Mouse (Mus musculus): Measurements from ENCODE around the gene Noxred1. TPM values are rescaled to one million over a fixed set of nuclear protein-coding genes. Genes with fewer than 3 reads are reported as not detected.
A peak's percentile ranks its signal among the peaks of the same experiment; 100 is the strongest.
"Not testable (repeated sequence)": the region's sequence is repeated elsewhere in the genome, so short reads cannot be mapped to it uniquely, and the experiment has no call there.

The Noxred1 gene
- polyA plus RNA-seq, 3 experiments from 2014 or later: 0.72 to 1.1 (median 0.85) TPM

DNA sequence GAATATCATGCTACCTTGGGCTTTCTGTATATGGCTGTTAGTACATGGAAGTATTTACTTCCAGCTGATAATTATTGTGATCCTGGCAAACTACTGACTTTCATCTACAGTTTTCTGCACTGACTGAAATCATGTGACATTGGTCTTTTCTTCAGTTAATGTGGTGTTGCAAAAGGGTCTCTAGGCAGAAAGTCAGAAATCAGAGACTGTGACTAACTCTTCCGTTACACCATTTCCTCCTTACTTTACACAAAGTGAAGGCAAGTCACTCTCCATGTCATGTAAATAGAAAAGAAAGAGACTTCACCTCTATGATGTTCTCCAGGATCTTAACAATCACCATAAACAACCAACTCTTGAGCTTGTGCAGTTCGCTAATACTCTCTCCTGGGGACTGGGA, 8.9 kb downstream of the Noxred1 start:
- ATAC-seq: no peak

DNA sequence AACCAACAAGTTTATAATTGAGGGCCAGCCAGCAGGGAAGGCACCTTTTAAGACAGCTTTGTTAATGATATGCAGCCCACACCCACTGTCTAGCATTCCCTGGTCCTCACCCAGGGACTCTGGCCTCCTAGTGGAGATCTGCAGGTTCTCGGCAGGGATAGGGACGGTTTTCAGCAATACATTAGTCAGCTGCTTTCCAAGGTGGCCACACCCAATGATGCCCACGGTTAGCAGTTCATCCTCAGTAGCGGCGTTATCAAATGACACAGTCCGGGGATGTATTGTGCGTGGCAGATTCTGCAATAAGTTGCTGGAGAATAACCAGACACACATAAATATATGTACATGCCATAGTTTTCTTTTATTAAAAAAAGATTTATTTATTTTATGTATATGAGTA, 11.7 kb downstream of the Noxred1 start:
- ATAC-seq: no peak

DNA sequence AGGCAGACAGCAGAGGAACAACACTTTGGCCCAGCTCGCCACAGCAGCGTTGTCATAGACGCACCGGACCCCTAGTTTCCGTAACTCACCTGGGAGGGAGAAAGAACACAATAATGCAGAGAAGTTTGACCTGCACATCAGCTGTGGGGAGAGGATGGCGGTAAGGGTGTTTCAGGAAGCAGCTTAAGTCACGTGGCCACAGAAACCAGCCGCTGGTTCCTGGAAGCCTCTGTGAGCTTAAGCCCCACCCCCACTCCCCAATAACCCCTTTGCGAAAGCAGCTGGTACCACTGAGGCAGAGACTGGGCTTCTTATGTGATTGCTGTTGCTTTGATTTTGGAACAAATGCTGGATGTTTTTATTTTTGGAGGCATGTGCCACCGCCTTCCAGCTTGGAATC, 13.6 kb downstream of the Noxred1 start:
- no peak for ATAC-seq

DNA sequence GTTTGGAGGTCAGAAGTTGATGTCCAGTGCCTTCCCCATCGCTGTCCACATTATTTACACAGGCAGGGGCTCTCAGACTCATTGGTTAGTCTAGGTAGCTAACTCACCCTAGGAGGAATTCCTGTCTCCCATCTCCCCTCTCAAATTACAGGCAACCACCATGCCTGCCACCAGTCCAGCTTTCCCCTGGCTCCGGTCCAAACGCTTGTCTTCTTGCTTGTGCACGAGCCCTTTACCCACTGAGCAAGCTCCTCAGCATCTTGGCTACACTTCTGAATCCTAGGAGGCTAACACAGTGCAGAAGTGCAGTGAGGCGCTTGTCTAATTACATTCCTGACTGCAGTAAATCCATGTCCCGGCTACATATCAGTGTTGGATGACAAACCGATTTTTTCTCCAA, 19.2 kb downstream of the Noxred1 start:
- no peak for ATAC-seq

DNA sequence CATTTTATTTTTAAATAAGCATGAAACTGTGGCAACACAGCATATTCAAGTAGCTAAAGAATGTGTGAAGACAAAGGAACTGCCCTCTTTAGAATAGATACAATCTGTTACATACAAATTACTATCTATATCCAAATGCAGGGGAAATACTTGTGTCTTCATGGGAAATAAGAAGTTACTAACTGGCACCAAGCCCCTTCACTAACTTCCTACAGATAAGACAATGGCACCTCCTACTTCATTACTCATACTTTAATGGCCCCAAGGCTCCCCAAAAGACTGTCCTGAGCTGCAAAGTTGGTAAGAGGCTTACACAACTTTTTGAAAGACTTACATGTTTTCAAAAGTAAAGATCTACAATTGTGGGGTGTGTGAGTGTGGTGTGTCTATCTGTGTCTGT, 20.9 kb downstream of the Noxred1 start:
- ATAC-seq: no peak

DNA sequence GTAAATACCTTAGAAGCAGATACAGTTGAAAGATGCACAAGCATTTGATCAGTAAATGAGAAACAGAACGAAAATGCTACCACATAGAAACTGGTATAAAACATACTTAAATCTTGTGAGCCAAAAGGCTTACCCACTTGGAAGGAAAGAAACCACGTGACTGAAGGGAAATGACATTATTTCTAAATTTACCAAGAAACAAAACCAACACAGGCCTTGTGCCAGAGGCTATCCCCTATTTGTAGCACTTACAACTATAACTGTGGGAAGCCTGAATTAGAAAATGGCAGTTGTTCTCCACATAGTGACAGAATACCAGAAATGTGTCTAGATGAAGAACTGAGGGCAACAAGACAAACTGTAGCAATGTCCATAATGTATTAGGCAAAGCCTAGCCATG, 22.5 kb downstream of the Noxred1 start:
- no peak for ATAC-seq

DNA sequence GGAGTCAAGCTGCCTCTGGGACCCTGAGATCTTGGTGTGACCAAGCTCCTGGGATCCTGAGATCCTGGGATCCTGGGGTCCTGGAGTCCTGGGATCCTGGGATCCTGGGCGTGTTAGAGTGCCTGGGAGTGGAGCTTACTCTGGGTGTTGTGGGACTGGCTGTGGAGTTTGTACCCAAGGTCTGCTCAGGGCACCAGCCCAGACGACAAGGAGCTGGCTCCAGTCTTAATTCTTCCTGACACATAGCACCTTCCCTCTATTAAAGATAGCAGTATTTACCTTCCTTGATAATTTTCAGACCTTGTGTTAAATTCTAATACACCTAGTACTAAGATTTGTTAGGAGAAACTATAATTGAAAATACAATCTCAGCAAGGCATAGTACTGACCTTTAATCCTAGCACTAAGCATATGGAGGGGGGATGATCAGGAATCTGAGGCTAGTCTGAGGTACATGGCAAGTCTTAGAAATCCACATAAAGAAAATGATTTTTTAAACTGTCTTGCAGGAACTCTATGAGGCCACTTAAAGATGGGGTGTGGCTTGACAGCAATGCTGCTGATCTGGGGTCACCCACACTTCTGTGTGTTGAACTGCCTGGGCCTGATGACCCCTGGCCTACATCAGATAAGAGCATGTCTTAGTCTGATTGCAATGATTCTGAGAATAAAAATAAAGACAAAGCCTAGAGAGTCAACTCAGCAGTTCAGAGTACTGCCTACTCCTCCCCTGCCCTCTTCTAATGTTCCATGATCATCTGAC, 25.5 kb downstream of the Noxred1 start:
- ATAC-seq: no peak

DNA sequence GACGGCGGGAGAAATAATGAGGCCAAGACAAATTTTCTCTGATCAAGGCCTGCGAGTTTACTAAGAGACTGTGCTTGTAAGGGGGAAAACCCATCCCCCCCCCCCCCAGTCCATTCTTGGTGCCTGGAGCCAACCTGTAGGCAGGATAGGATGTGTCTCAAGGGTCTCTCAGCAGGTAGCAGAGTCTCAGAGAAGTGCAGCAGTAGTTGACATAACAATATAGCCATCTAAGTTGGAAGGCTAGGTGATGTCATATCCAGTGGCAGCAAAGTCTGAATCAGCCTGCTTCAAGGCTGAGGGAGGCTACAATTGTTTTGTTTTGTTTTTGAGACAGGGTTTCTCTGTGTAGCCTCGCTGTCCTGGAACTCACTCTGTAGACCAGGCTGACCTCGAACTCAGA, 32.7 kb downstream of the Noxred1 start:
- not testable (repeated sequence) for ATAC-seq

DNA sequence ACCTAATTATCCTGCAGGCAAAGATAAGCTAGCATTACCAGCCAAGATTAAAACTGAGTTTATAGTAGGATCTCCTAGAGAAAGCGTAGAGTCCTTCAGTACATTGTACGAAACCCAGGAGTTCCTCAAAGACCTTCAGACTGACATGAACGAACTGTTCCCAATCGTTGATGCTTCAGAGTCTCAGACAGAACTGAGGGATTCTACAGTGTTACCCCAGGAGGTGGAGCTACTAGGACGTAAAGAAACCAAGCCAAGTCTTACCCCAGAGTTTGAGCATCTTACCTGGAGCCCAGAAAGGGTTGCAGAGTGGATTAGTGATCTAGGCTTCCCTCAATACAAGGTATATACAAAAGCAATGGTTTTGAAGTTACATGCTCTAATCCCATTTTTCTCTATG, 36.8 kb downstream of the Noxred1 start:
- no peak for ATAC-seq

DNA sequence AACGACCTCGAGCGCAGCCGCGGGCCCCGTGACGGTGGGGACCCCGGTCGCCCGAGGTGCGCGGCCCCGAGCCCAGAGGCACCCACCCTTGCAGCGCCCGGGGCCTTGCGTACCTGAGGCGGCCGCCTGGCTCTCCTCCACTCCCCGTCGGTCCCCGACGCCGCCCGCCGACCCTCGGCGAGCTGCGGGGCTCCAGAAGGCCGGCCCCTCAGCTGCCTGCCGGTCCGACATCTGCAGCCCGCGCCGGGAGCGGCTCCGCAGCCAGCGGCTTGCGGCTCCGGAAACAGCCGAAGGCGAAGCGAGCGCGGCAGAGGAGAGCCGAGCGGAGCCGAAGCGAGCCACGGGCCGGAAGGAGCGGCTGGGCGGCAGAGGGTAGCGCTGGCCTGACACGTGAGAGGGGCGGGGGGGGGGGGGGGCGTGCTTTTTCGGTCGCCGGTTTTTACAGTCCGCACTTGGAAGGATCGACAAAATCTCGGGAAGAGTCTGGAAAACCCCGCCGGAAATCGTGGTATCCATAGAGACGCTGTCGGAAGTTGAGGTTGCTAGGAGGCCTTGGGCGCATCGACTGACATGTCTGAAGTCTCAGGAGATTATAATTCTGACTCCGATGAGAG, 38.5 kb downstream of the Noxred1 start, which contains the start of gene Tmed8:
Gene Tmed8 (minus strand): TSS at position 482 of the 614 bp plus-strand sequence.
- peak; percentile 85 for ATAC-seq

DNA sequence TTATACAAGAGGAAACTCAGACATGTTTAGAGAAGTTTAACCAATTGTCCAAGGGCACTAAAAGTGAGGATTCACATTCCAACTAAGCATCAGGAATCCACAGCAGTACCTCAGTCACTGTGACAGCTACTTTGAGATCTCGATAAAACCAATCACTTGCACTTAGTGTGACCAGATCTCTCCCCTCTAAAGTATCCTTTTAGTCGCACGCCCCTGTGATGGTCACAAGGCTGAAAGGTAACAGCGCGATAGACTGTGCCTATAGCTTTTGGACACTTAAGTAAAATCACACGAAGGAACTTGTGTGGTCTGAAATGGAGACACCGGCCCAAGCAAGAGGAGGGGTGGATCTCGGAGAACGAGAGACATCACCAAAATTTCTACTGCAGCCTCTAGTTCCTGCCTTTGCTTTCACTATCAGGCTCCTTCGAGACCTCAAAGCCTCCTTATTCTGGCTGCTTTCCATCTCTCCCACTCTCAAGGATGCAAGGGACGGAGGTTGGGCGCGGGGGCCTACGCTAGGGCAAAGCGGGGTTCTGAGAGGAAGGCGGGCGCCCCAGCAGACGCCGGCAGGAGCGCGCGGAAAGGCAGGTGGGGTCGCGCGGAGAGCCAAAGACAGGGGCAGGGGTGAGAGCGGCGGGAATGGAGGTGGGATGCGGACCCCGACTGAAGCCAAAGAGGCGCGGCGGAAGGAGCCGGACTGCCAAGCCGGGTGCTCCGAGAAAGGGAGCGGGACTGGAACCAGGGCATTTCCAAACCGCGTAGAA, 39.1 kb downstream of the Noxred1 start, which contains the start of gene Samd15:
Gene Samd15 (plus strand): TSS at position 518 of the 767 bp plus-strand sequence.
- peak; percentile 56 for ATAC-seq

DNA sequence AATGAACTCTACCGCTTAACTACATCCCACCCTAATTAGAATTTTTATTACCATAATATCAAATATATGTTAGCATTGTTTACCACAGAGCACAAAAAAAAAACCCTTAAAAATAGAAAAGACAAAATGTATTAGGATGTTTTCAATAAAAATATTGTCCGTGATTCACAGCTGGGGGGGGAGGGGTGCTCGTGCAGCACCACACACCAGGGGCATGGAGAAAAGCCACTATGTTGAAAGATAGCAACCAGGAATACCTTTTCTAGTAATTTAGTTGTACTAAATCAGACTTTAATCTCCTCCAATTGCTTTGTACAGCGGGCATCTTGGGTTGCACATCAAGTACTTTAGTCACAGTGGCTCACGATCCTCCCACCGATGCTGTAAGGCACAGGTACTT, 39.7 kb downstream of the Noxred1 start:
- ATAC-seq: no peak

DNA sequence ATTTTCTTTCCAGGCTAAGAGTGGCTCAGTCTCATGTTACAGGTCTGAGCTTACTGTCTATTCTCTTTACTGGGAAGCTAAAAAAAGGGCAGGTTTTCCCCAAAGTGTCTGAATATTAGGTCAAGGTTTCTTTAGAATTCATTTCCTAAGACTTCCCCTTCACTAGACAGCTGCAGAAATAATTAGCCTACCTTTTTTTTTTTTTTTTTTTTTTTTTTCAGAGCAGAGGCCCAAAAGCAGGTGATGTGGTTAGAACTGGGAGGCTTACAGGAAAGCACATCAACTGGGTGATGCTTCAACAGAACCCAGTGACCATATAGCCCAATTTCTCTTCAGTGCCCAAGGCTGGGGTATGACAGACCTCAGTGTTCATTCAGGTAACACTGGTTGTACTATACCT, 42.2 kb downstream of the Noxred1 start:
- ATAC-seq: no peak

DNA sequence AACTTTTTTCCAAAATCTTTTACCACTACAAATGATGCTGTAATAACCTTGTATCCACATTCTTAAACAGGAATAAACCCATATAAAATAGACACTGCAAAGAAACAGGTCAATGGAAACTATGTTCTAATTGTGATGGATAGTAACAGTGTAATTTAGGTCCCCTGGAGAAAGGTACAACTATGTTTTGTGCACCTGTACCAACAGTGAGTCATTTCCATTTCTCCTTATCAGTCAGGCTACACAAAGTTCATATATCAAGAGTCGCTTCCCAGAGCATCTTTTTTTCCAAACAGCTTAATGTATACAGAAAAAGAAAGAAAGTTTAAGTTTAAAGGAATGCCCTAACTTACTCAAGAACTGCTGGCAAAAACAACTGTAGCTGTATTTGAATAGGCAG, 43.5 kb downstream of the Noxred1 start:
- ATAC-seq: no peak

DNA sequence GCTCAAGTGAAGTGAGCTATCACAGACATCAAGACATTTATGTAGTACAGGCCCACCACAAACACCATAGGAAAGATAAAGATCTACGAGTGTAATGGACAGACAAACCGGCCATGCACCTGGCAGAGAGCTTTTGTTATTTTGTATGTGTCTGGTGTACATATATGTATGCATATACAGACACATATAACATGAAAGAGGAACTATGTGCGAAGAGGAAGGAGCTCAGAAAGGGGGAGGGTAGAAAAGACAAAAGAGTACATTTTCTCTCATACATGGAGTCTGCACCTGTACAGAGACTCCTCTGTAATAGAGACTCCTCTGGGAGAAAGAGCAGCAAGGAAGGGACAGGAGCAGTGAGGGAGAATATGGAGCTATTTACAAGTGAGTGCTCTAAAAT, 45.5 kb downstream of the Noxred1 start:
- ATAC-seq: no peak

DNA sequence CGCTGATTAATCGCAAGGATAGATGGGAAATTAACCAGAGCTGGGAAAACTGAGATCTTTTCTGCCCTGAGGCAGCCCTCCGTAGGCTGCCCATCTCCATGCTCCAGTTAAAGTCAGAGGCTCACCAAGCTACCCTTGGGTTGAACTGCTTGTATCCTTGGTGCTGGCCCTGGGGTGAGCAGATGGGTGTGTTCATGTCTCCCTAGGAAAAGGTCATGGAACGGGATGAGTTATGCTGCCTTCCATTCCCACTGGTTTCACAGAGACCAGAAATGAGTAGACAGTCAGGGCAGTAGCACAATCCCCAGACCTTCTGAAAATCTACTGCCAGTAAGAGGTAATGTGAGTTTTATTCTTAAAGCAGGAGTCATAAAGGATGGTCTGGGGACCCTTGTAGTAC, 60.9 kb downstream of the Noxred1 start:
- no peak for ATAC-seq

DNA sequence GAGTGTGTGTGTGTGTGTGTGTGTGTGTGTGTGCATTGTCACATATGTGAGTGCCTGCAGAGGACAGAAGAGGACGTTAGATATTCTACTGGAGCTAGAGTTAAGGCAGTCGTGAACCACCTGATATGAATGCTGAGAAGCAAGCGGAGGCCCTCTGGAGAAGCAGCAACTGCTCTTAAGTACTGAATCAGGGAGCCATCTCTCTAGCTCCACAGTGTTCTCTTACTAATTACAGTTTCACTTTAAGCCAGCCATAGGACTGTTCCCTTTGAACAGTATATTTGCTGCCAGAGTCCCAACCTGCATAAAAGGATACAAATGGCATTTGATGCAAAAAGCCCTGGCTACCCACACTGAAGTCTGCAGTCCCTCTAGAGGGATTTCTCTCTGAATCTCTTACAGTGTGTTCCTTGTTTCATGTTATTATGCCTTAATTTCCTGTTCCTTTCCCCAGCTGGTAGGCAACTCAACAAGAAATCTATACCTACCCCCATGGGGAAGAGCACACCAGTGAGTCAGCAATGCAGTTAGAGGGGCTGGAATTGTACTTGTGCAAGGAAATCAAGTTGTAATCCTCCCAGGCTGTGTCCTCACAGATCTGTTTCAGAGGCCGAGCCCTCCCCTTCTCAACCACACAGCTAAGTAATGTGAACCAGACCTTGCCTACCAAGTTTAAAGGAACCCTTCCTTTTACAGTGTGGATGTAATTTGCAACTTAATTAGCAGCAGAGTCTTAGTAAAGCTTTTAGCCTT, 63.2 kb downstream of the Noxred1 start:
- ATAC-seq: no peak

Other genes starting within 250 kb of the Noxred1 start
- gene Zdhhc22, start 248.3 kb downstream of the Noxred1 start, polyA plus RNA-seq (2017; shearing (Covaris generic)): under 1 TPM in 2 of 3 experiments, not detected in 1; 0.16 to 0.79 TPM
- gene Tmem63c, start 217.4 kb downstream of the Noxred1 start, polyA plus RNA-seq (2017; shearing (Covaris generic)): 1 to 10 TPM in 2 of 3 experiments, under 1 TPM in 1; 0.78 to 3.8 (median 1.1) TPM
- not detected for gene Ngb, start 136.2 kb downstream of the Noxred1 start, polyA plus RNA-seq (2017; shearing (Covaris generic))
- gene Gstz1, start 91.6 kb downstream of the Noxred1 start, polyA plus RNA-seq (2017; shearing (Covaris generic)): 10 to 100 TPM; 10.5 to 21.8 (median 13.0) TPM
- gene Pomt2, start 90.8 kb downstream of the Noxred1 start, polyA plus RNA-seq (2017; shearing (Covaris generic)): 1 to 10 TPM in 2 of 3 experiments, under 1 TPM in 1; 0.69 to 1.1 (median 1.1) TPM
- gene Samd15, start 39.0 kb downstream of the Noxred1 start, polyA plus RNA-seq (2017; shearing (Covaris generic)): 1 to 10 TPM; 1.9 to 4.5 (median 1.9) TPM
- gene Tmed8, start 38.3 kb downstream of the Noxred1 start, polyA plus RNA-seq (2017; shearing (Covaris generic)): 1 to 10 TPM; 3.5 to 4.4 (median 3.5) TPM
- 10 to 100 TPM; 31.3 to 41.3 (median 38.9) TPM for gene Vipas39, start 27.5 kb upstream of the Noxred1 start, polyA plus RNA-seq (2017; shearing (Covaris generic))
- 100 to 1,000 TPM; 117 to 133 (median 126) TPM for gene Ahsa1, start 27.7 kb upstream of the Noxred1 start, polyA plus RNA-seq (2017; shearing (Covaris generic))
- gene Ism2, start 61.0 kb upstream of the Noxred1 start, polyA plus RNA-seq (2017; shearing (Covaris generic)): not detected
- gene Sptlc2, start 149.6 kb upstream of the Noxred1 start, polyA plus RNA-seq (2017; shearing (Covaris generic)): 10 to 100 TPM; 69.9 to 85.2 (median 72.4) TPM
- 100 to 1,000 TPM in 2 of 3 experiments, 10 to 100 TPM in 1; 83.7 to 126 (median 118) TPM for gene Slirp, start 205.2 kb upstream of the Noxred1 start, polyA plus RNA-seq (2017; shearing (Covaris generic))
- 10 to 100 TPM; 44.0 to 72.1 (median 63.5) TPM for gene Alkbh1, start 205.3 kb upstream of the Noxred1 start, polyA plus RNA-seq (2017; shearing (Covaris generic))
- 100 to 1,000 TPM; 207 to 236 (median 223) TPM for gene Snw1, start 233.5 kb upstream of the Noxred1 start, polyA plus RNA-seq (2017; shearing (Covaris generic))